Mouse (Mus musculus): ENCODE results near the gene Col9a1. TPM values are rescaled to one million over a fixed set of nuclear protein-coding genes. Genes with fewer than 3 reads are reported as not detected.

Gene Col9a1
- not detected in 3 replicates for total RNA-seq (2017)

GRCm38 (mm10) chr1:24177224-24177851 lies at the start of gene Col9a1:
Col9a1 (plus strand) TSS chr1:24177610.
- no peak for ATAC-seq (replicated peaks; ENCODE audit: insufficient number of reproducible peaks, low FRiP score, low TSS enrichment, poor library complexity, severe bottlenecking)

- ATAC-seq (replicated peaks; ENCODE audit: insufficient number of reproducible peaks, low FRiP score, low TSS enrichment, poor library complexity, severe bottlenecking): no peak
These were observed 49.5 kb upstream of the Col9a1 start for GRCm38 (mm10) chr1:24127866-24128265.

GRCm38 (mm10) chr1:24133853-24134252 lies 43.6 kb upstream of the Col9a1 start:
- no peak for ATAC-seq (replicated peaks; ENCODE audit: insufficient number of reproducible peaks, low FRiP score, low TSS enrichment, poor library complexity, severe bottlenecking)

- ATAC-seq (replicated peaks; ENCODE audit: insufficient number of reproducible peaks, low FRiP score, low TSS enrichment, poor library complexity, severe bottlenecking): no peak
These were observed 42.6 kb upstream of the Col9a1 start for GRCm38 (mm10) chr1:24134792-24135191.

GRCm38 (mm10) chr1:24137133-24137532 lies 40.3 kb upstream of the Col9a1 start:
- no peak for ATAC-seq (replicated peaks; ENCODE audit: insufficient number of reproducible peaks, low FRiP score, low TSS enrichment, poor library complexity, severe bottlenecking)

GRCm38 (mm10) chr1:24140555-24140954 lies 36.9 kb upstream of the Col9a1 start:
- ATAC-seq (replicated peaks; ENCODE audit: insufficient number of reproducible peaks, low FRiP score, low TSS enrichment, poor library complexity, severe bottlenecking): no peak

GRCm38 (mm10) chr1:24143504-24143903 lies 33.9 kb upstream of the Col9a1 start:
- no peak for ATAC-seq (replicated peaks; ENCODE audit: insufficient number of reproducible peaks, low FRiP score, low TSS enrichment, poor library complexity, severe bottlenecking)

GRCm38 (mm10) chr1:24157751-24158150 lies 19.7 kb upstream of the Col9a1 start:
- ATAC-seq (replicated peaks; ENCODE audit: insufficient number of reproducible peaks, low FRiP score, low TSS enrichment, poor library complexity, severe bottlenecking): no peak

GRCm38 (mm10) chr1:24169410-24169809 lies 8.0 kb upstream of the Col9a1 start:
- ATAC-seq (replicated peaks; ENCODE audit: insufficient number of reproducible peaks, low FRiP score, low TSS enrichment, poor library complexity, severe bottlenecking): no peak

GRCm38 (mm10) chr1:24171205-24171866 lies 6.1 kb upstream of the Col9a1 start:
- no peak for ATAC-seq (replicated peaks; ENCODE audit: insufficient number of reproducible peaks, low FRiP score, low TSS enrichment, poor library complexity, severe bottlenecking)

GRCm38 (mm10) chr1:24171898-24172297 lies 5.5 kb upstream of the Col9a1 start:
- ATAC-seq (replicated peaks; ENCODE audit: insufficient number of reproducible peaks, low FRiP score, low TSS enrichment, poor library complexity, severe bottlenecking): no peak

GRCm38 (mm10) chr1:24172656-24173055 lies 4.8 kb upstream of the Col9a1 start:
- ATAC-seq (replicated peaks; ENCODE audit: insufficient number of reproducible peaks, low FRiP score, low TSS enrichment, poor library complexity, severe bottlenecking): no peak

- ATAC-seq (replicated peaks; ENCODE audit: insufficient number of reproducible peaks, low FRiP score, low TSS enrichment, poor library complexity, severe bottlenecking): no peak
These were observed 1.6 kb upstream of the Col9a1 start for GRCm38 (mm10) chr1:24175761-24176160.

- ATAC-seq (replicated peaks; ENCODE audit: insufficient number of reproducible peaks, low FRiP score, low TSS enrichment, poor library complexity, severe bottlenecking): no peak
These were observed 2.4 kb downstream of the Col9a1 start for GRCm38 (mm10) chr1:24179856-24180255.

GRCm38 (mm10) chr1:24184981-24185380 lies 7.6 kb downstream of the Col9a1 start:
- no peak for ATAC-seq (replicated peaks; ENCODE audit: insufficient number of reproducible peaks, low FRiP score, low TSS enrichment, poor library complexity, severe bottlenecking)

- no peak for ATAC-seq (replicated peaks; ENCODE audit: insufficient number of reproducible peaks, low FRiP score, low TSS enrichment, poor library complexity, severe bottlenecking)
These were observed 9.6 kb downstream of the Col9a1 start for GRCm38 (mm10) chr1:24186964-24187363.

- ATAC-seq (replicated peaks; ENCODE audit: insufficient number of reproducible peaks, low FRiP score, low TSS enrichment, poor library complexity, severe bottlenecking): no peak
These were observed 14.3 kb downstream of the Col9a1 start for GRCm38 (mm10) chr1:24191668-24192067.

- ATAC-seq (replicated peaks; ENCODE audit: insufficient number of reproducible peaks, low FRiP score, low TSS enrichment, poor library complexity, severe bottlenecking): no peak
These were observed 16.7 kb downstream of the Col9a1 start for GRCm38 (mm10) chr1:24194111-24194510.

- ATAC-seq (replicated peaks; ENCODE audit: insufficient number of reproducible peaks, low FRiP score, low TSS enrichment, poor library complexity, severe bottlenecking): no peak
These were observed 17.8 kb downstream of the Col9a1 start for GRCm38 (mm10) chr1:24195070-24195840.
